Mouse (Mus musculus): ENCODE measurements around the gene Tekt1.

DNA sequence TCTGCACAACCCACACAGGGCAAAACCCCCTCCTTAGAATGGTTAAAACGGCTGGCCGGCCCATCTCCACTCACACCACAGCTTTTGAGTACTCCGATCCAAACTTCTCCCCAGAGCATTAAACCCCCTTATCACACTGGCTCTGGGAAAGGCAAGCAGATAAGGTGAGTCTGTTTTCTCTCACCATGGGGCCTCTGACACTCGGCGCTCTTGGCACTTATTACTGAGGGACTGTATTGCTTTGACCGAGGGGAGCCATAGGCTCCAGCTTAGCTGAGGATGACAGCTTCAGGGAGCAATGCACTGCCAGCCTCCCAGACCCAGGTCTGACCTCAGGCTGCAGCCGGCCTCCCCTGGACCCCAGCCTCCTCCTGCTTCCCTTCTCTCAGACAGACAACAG is 45.3 kb upstream of the Tekt1 start:
- TF ChIP-seq CTCF (IDR thresholded peaks at IDR 0.05; ENCODE audit: insufficient read depth, low read depth, low read length) = no peak
- no peak for TF ChIP-seq POLR2A (IDR thresholded peaks at IDR 0.05; ENCODE audit: insufficient read depth, low read depth, low read length)
